Mouse (Mus musculus) hindlimb bud, embryonic 11.5 days (tissue): Measurements from ENCODE around the gene Tor4a.

Source experiments
- DNase-seq: peaks from one replicate; pipeline ENCODE4 v3.0.0-alpha.2; 2012; ENCODE audit warnings: low read depth, low spot score; ENCODE audit errors: extremely low spot score

The Tor4a gene

GRCm38 (mm10) chr2:25171769-25172153 is 24.9 kb downstream of the Tor4a start:
- no peak for DNase-seq

- DNase-seq: no peak
These were observed 25.5 kb downstream of the Tor4a start for GRCm38 (mm10) chr2:25171101-25171768.

GRCm38 (mm10) chr2:25170326-25171100 is 26.2 kb downstream of the Tor4a start:
- no peak for DNase-seq

GRCm38 (mm10) chr2:25169778-25170177 is 26.9 kb downstream of the Tor4a start:
- DNase-seq: no peak

GRCm38 (mm10) chr2:25168665-25168978 is 28.1 kb downstream of the Tor4a start:
- DNase-seq: no peak

DNA sequence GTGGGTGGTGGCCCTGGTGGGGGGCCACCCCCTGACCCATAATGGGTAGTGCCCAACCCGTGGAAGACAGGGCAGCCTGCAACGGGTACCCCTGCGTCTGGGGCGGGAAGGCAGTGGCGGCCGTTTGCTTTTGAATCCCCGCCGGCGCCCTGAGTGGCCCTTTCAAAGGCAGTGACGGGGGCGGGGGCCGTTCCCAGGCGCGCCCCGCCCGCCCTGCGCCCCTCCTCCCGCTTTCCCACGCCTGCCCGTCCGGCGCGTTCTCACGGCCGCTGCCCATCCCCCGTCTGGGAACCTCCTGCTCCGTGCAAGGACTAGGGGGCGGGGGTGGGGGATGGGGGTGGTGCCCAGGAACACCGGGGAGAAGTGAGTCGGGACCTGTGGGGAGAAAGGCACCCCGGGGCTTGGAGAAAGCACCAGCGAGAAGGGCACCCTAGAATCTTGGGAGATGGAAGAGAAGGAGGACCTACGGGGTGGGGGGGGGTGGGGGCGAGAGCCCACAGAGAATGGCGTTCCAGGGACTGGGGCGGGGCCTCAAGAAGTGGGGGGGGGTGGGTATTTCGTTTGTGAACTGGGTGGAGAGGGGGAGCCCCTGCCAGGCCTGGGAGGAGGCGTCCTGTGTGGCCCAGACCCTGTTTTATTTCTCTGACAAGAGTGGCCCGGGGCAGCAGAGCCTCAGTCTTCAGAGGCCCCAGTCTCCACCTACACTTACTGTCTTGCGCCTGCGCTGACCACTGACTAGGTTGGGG is 28.6 kb downstream of the Tor4a start:
- DNase-seq: no peak

DNA sequence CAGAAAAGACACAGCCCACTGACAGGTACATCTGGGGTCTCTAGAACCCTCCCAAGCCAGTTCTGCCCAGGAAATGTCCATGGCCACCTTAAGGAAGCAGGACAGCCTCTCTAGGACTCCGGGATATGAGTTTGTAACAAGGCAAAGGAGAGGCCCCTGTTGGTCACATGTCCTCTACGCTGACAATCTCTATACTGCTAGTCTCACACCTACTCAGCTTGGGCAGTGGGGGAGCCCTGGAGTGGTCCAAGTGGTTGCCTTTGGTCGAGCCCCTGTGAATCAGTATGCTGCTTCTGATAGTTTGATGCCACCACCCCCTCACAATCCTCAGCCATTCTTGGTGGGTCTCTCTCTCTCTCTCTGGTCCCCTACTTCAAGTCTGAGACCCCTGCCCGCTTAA is 29.2 kb downstream of the Tor4a start:
- no peak for DNase-seq

- DNase-seq: no peak
These were observed 39.0 kb downstream of the Tor4a start for GRCm38 (mm10) chr2:25157655-25158054.

DNA sequence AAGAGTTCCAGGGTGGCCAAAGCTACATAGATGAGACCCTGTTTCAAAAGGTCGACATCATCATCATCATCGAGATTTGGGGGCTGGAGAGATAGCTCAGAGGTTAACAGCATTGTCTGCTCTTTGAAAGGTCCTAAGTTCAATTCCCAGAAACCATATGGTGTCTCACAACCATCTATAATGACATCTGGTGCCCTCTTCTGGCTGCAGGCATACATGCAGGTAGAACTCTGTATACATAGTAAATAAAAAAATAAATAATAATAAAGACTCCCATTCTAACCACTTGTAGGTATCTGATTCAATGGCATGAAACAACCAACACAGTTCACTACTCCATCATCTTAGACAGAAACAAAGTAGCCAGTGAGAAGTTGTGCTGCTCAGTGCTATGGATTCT is 39.7 kb downstream of the Tor4a start:
- no peak for DNase-seq

DNA sequence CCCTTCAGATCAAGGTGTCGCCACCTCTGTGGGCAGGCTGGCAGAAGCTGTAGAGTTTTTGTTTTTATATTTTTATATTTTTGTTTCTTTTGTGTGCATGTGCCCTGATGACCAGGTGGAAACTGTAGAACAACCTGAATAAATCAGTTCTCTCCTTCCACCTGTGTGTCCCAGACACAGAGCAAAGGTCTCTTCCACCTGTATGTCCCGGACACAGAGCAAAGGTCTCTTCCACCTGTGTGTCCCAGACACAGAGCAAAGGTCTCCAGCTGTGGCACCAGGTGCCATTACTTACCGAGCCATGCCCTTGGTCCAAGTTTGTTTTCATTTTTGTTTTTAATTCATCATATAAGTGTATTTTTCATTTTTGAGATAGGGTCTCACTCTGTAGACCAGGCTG is 40.5 kb downstream of the Tor4a start:
- no peak for DNase-seq

- no peak for DNase-seq
These were observed 45.3 kb downstream of the Tor4a start for GRCm38 (mm10) chr2:25151280-25151956.

- DNase-seq: no peak
These were observed 47.0 kb downstream of the Tor4a start for GRCm38 (mm10) chr2:25149643-25150042.

- no peak for DNase-seq
These were observed 48.8 kb downstream of the Tor4a start for GRCm38 (mm10) chr2:25147892-25148291.

DNA sequence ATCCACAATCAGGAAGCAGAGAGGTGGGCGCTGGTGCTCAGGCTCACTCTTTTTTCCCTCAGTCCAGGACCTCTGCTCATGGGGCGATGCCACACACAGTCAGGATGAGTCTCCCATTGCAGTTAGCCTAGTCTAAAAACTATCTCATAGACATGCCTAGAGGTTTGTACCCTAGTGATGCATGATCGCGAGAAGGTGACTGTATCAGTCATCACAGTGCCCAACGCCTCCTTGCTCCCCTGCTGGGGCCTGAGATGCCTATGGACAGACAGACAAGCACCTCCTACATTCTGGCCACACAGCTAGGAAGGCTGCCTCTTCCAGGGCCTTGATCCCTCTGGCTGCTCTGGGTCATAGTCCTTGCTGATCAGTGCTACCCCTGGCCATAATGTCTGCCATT is 49.3 kb downstream of the Tor4a start:
- DNase-seq: no peak

DNA sequence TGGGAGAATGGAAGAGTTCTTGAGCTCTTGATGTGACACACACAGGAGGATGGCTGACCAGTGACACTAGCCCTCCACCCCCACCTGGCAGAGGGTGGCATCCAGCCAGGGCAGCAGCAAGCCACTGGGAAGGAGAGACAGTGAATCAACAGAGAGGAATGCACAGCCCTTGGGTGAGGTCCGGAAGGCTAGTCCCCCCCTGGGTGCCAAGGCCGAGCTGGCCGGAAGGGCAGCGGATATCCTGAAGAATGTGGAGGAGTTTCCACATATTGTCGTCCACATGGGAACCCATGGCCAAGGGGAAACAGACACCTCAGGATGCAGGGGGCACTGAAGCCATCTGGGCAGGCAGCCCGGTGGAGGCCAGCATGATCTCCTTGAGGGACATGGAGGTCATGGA is 51.3 kb downstream of the Tor4a start:
- DNase-seq: no peak
